Mouse (Mus musculus) liver, embryonic 13.5 days (tissue): Measurements from ENCODE around the gene Ptprf. TPM values are rescaled to one million over a fixed set of nuclear protein-coding genes. Genes with fewer than 3 reads are reported as not detected.

Experiments
- ATAC-seq: fragments of 200-750 bp; cut with Nextera tagmentation; 2 replicates; pipeline ENCODE4 v1.8.0; 2017; ENCODE audit warnings: low read depth, mild to moderate bottlenecking, moderate number of reproducible peaks, moderate library complexity
- DNase-seq: peaks from one replicate; pipeline ENCODE4 v3.0.0; 2022
- H3K27ac ChIP-seq: fragments of 300-500 bp; sonication (generic); 2 replicates; pipeline ENCODE4 v1.5.1; 2015; ENCODE audit warnings: moderate library complexity, mild to moderate bottlenecking, inconsistent platforms
- H3K27me3 ChIP-seq: fragments of 300-500 bp; sonication (generic); 2 replicates; pipeline ENCODE4 v1.6.1; 2015; ENCODE audit warnings: mild to moderate bottlenecking, inconsistent platforms
- H3K36me3 ChIP-seq: fragments of 300-500 bp; sonication (generic); 2 replicates; pipeline ENCODE4 v1.6.1; 2015; ENCODE audit warnings: mild to moderate bottlenecking, inconsistent platforms
- H3K4me1 ChIP-seq: fragments of 300-500 bp; sonication (generic); replicated peaks from 2 replicates; pipeline ENCODE4 v1.6.1; 2015; ENCODE audit warnings: inconsistent platforms
- H3K4me2 ChIP-seq: fragments of 300-500 bp; sonication (generic); 2 replicates; pipeline ENCODE4 v1.6.1; 2015; ENCODE audit warnings: inconsistent platforms, mild to moderate bottlenecking, moderate library complexity
- H3K4me3 ChIP-seq: fragments of 300-500 bp; sonication (generic); replicated peaks from 2 replicates; pipeline ENCODE4 v1.5.1; 2015; ENCODE audit warnings: mild to moderate bottlenecking, inconsistent platforms
- H3K9ac ChIP-seq: fragments of 300-500 bp; sonication (generic); 2 replicates; pipeline ENCODE4 v1.6.1; 2015; ENCODE audit warnings: mild to moderate bottlenecking, inconsistent platforms
- H3K9me3 ChIP-seq: fragments of 300-500 bp; sonication (generic); replicated peaks from 2 replicates; pipeline ENCODE4 v1.6.1; 2016; ENCODE audit warnings: inconsistent platforms
- WGBS: fragments of 180-500 bp; shearing (Covaris S2); methylation state at CpG from one replicate; pipeline ENCODE4 v1.1.7; 2015; ENCODE audit not compliant: insufficient replicate concordance; 5-methylcytosine and 5-hydroxymethylcytosine counted together
- polyA plus RNA-seq: library from polyadenylated mRNA; unstranded; fragments of >200 nt; fragmentation: Nextera tagmentation; extraction: Ambion mirVana; gene quantifications from 2 replicates; pipeline ENCODE4 v1.2.1, GENCODE M21; 2015

The Ptprf gene
- polyA plus RNA-seq, 1 experiment from 2014 or later = 7.9 TPM

- H3K9me3 ChIP-seq = no peaks in the 10 kb centered on the region
- WGBS = 71% methylated on average over 6 of the region's 6 CpGs
- peaks cover 24% of the 10 kb centered on the region; the same call in 1 of the 2 replicates for H3K36me3 ChIP-seq
These were observed 59.3 kb downstream of the Ptprf start for GRCm38 (mm10) chr4:118231861-118232260.

GRCm38 (mm10) chr4:118229035-118229770, 62.0 kb downstream of the Ptprf start:
- H3K9me3 ChIP-seq = no peaks in the 10 kb centered on the region
- ATAC-seq (no peak), DNase-seq (no peak)
- H3K4me3 ChIP-seq = no peak overlapping the region
- peaks cover 32% of the 10 kb centered on the region for H3K36me3 ChIP-seq
- H3K27me3 ChIP-seq = no peaks in the 10 kb centered on the region
- no peak overlapping the region for H3K27ac ChIP-seq
- H3K4me1 ChIP-seq = peaks cover 14% of the 10 kb centered on the region
- no peak overlapping the region for H3K9ac ChIP-seq
- no peak overlapping the region for H3K4me2 ChIP-seq
- 55% methylated on average over 6 of the region's 6 CpGs for WGBS

More at GRCm38 (mm10) chr4:118231861-118232260, 59.3 kb downstream of the Ptprf start:
- no peak overlapping the region for H3K27ac ChIP-seq
- no peak overlapping the region for H3K4me3 ChIP-seq
- H3K27me3 ChIP-seq = no peaks in the 10 kb centered on the region
- ATAC-seq = no peak
- DNase-seq = no peak
- H3K9ac ChIP-seq = no peak overlapping the region
- H3K4me2 ChIP-seq = no peak overlapping the region
- H3K4me1 ChIP-seq = peaks cover 23% of the 10 kb centered on the region

DNA sequence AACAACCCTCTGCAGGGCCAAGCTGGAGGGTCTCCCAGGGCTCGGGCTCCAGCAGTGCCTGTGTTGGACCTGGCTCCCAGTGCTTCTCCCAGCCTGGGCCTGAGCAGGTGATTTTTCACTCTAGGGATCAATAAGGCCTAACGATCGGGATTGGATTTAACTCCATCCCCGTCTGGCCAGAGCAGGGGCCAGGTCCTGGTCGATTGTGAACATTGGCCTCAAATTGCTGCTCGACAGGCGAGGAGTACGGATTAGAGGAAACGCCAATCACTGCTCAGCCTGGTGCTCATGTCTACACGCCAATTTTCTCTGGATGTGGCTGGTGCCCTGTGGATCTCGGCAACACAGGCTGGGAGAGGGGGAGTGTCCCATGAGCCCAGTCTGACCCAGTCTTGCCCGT, 63.8 kb downstream of the Ptprf start:
- no peak overlapping the region for H3K9ac ChIP-seq
- H3K9me3 ChIP-seq = no peaks in the 10 kb centered on the region
- no peak overlapping the region for H3K4me2 ChIP-seq
- ATAC-seq (peak; percentile 52), DNase-seq (no peak)
- no peaks in the 10 kb centered on the region for H3K27me3 ChIP-seq
- H3K36me3 ChIP-seq = peaks cover 44% of the 10 kb centered on the region
- WGBS = 62% methylated on average over 12 of the region's 12 CpGs
- peak overlapping the region; percentile 18; the same call in 1 of the 2 replicates for H3K27ac ChIP-seq
- no peaks in the 10 kb centered on the region for H3K4me1 ChIP-seq
- no peak overlapping the region for H3K4me3 ChIP-seq

- H3K36me3 ChIP-seq = peaks cover 42% of the 10 kb centered on the region
- 33% methylated on average over 7 of the region's 7 CpGs for WGBS
These were observed 69.9 kb downstream of the Ptprf start for GRCm38 (mm10) chr4:118221261-118221660.

GRCm38 (mm10) chr4:118220756-118221155, 70.4 kb downstream of the Ptprf start:
- 61% methylated on average over 9 of the region's 9 CpGs for WGBS
- H3K4me1 ChIP-seq = peaks cover 11% of the 10 kb centered on the region
- peaks cover 42% of the 10 kb centered on the region for H3K36me3 ChIP-seq

More at GRCm38 (mm10) chr4:118221261-118221660, 69.9 kb downstream of the Ptprf start:
- Histone ChIP-seq H3K27me3 (no peaks in the 10 kb centered on the region), H3K4me1 (peaks cover 11% of the 10 kb centered on the region), H3K27ac (no peak overlapping the region), H3K9me3 (no peaks in the 10 kb centered on the region), H3K9ac (no peak overlapping the region), H3K4me3 (no peak overlapping the region), H3K4me2 (no peak overlapping the region)
- DNase-seq (peak; percentile 38), ATAC-seq (peak; percentile 59; the same call in 1 of the 2 replicates)

DNA sequence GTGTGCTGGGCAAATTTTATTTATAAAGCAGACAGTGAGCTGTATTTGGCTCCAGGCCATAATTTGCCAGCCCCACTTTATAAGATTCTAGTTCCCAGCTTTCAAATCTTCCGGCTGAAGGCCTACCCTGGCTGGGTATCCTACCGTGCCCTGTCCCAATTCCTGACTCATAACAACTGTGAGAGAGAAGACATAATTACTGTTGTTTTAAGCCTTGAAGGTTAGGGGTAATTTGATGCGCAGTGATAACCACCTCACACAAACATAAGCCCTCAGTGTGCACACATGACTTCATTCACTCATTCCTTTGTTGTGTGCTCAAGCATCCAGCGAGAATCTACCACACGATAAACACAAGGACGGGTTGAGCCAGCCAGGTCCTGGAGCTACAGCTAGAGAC, 71.7 kb downstream of the Ptprf start:
- no peak overlapping the region for H3K27ac ChIP-seq
- H3K9ac ChIP-seq = no peak overlapping the region
- peaks cover 11% of the 10 kb centered on the region for H3K4me1 ChIP-seq
- no peak for ATAC-seq
- no peak for DNase-seq
- peaks cover 37% of the 10 kb centered on the region for H3K36me3 ChIP-seq
- H3K27me3 ChIP-seq = no peaks in the 10 kb centered on the region
- H3K4me2 ChIP-seq = no peak overlapping the region
- 81% methylated on average over 6 of the region's 6 CpGs for WGBS
- no peak overlapping the region for H3K4me3 ChIP-seq
- no peaks in the 10 kb centered on the region for H3K9me3 ChIP-seq

More at GRCm38 (mm10) chr4:118220756-118221155, 70.4 kb downstream of the Ptprf start:
- no peak overlapping the region for H3K9ac ChIP-seq
- no peaks in the 10 kb centered on the region for H3K27me3 ChIP-seq
- no peak overlapping the region for H3K27ac ChIP-seq
- no peak overlapping the region for H3K4me2 ChIP-seq
- H3K9me3 ChIP-seq = no peaks in the 10 kb centered on the region
- no peak overlapping the region for H3K4me3 ChIP-seq
- no peak for ATAC-seq
- no peak for DNase-seq

DNA sequence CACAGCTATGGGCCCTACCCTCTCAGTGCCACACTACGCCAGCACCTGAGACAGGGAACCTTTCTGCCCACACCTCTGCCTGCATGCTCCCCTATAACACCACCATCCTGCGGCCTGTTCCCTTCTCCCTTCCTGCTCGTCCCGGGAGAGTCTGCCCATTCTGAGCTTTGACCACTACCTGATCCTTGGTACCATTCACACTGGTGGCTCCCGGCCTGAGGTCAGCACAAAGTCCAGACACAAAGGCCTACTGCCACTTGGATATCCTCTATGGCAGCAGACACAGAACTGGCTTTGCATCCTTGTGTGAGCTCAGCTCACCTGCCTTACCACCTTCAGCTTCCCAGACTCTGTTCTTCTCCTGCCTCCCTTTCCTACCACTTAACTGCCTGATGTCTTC, 72.7 kb downstream of the Ptprf start:
- WGBS = 72% methylated on average over 5 of the region's 5 CpGs
- no peak overlapping the region for H3K27ac ChIP-seq
- H3K9ac ChIP-seq = no peak overlapping the region
- H3K27me3 ChIP-seq = no peaks in the 10 kb centered on the region
- H3K4me2 ChIP-seq = no peak overlapping the region
- peaks cover 29% of the 10 kb centered on the region for H3K36me3 ChIP-seq
- DNase-seq = no peak
- no peaks in the 10 kb centered on the region for H3K9me3 ChIP-seq
- H3K4me1 ChIP-seq = peaks cover 11% of the 10 kb centered on the region
- no peak overlapping the region for H3K4me3 ChIP-seq
- no peak for ATAC-seq

DNA sequence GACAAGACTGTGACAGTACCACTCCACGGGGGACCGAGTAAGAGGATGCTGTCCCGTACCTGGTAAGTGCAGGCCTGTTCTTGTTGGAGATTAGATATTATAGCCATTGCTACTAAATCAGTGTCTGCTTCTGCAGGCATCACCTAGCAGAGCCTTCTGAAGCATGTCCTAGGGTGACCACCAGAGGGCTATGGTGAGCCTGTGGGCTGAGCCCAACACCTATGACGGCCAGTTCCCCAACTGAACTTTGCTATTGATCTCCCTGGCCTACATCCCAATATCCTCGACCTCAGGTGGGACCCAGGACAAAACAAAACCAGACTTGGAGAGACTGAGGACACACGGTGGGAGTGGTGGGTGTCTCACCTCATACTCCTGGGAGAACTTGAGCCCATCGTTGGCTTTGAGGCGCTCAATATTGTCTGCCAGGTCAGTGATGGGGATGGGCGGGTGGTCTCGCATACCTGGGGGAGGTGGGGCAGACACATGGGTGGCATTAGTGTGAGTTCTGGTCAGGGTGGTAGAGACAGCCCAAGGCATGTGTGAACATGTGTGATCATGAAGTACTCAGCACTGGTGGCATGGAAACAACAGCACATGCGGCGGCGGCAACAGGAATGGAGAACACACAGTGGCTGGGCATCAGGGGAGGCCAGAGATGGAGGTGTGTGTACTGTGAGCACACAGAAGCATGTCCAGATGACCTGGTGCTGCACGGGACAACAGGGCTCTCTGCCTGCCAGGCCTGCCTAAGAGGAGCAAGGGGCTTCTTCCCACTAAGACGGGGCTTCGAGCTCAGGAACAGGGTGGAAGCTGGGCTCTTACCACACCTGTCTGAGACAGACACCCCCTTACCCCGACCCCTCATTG, 74.2 kb downstream of the Ptprf start:
- no peaks in the 10 kb centered on the region for H3K27me3 ChIP-seq
- no peak overlapping the region for H3K4me3 ChIP-seq
- peak; percentile 12 for DNase-seq
- no peaks in the 10 kb centered on the region for H3K9me3 ChIP-seq
- peaks cover 30% of the 10 kb centered on the region for H3K36me3 ChIP-seq
- WGBS = 63% methylated on average over 17 of the region's 17 CpGs
- no peak overlapping the region for H3K4me2 ChIP-seq
- no peak overlapping the region for H3K9ac ChIP-seq
- ATAC-seq = no peak
- peaks cover 11% of the 10 kb centered on the region for H3K4me1 ChIP-seq
- H3K27ac ChIP-seq = no peak overlapping the region

DNA sequence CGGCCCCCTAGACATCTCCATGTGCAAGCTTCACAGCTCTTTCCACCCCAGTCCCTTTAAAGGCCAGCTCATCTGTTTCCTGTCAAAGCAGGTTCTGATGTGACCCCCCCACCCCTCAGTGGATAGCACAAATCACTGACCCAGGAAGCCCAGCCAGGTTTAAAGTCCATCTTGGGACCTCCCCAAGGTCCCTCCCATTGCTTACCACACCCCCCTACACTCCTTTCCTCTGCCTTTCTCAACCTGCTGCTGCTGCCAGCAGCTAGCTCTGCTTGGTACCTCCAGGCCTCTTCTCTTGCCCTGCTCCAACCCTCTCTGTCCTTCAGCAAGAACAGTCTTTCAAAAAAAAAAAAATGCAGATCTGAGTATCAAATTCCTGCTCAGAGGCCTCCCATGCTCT, 76.3 kb downstream of the Ptprf start:
- Histone ChIP-seq H3K27ac (no peak overlapping the region), H3K4me2 (no peak overlapping the region), H3K4me3 (no peak overlapping the region), H3K9me3 (no peaks in the 10 kb centered on the region), H3K27me3 (no peaks in the 10 kb centered on the region), H3K9ac (no peak overlapping the region), H3K36me3 (peaks cover 37% of the 10 kb centered on the region), H3K4me1 (no peaks in the 10 kb centered on the region)
- 67% methylated on average over 1 of the region's 1 CpGs for WGBS
- DNase-seq = no peak
- ATAC-seq = no peak

DNA sequence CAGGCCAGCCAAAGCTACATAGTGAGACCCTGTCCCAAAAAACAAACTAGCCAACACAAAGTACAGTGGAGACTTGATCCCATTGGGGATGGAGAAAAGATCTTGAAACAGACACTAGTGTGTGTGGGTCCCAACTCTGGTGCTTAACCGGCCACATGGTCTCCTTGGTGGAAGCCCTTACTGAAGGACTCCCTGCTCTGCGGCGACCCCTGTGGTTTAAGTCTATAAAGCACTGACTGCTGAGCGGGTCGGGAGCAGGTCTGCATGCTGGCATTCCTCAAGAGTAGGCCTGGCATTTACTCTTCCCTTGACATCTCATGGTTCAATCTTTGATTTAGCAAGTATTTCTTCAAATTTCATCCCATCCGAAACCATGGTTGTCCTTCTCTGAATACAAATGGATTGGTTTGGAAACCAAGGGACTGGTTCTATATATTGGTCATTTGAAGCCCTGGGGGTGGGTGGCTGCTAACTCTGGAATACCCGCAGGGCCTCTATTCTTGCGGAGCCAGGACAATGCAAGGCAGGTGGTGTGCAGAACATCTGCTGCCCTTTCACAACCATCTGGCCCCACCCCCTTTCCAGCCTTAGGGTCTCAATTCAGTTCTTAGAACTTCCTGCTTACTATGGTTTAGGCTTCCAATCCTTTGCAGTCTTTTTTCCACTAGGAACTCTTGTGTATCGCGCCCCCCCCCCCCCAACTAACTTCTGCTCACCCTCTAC, 84.1 kb downstream of the Ptprf start:
- Histone ChIP-seq H3K36me3 (peaks cover 16% of the 10 kb centered on the region), H3K9ac (no peak overlapping the region), H3K4me1 (peaks cover 8% of the 10 kb centered on the region; the same call in 1 of the 2 replicates), H3K9me3 (no peaks in the 10 kb centered on the region), H3K4me2 (no peak overlapping the region), H3K27ac (no peak overlapping the region), H3K27me3 (no peaks in the 10 kb centered on the region), H3K4me3 (no peak overlapping the region)
- ATAC-seq (no peak), DNase-seq (no peak)
- 68% methylated on average over 10 of the region's 10 CpGs for WGBS

DNA sequence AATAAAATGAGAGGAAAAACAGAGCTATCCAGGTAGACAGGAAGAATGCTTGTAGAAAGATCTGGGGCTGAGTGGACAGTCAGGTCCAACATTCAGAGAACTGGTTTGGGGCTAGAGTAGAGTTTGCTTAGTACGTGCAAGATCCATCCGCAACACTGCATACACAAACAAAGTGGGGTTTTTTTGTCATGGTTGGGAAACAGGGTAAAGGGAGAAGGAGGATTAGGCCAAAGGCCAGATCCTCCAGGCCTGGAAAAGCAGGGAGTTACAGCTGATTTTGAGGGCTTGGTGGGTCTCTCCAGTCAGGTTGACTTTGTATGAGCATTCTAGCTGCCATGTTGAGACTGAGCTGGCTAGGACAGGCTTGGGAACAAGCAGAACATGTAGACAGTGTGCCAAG, 85.3 kb downstream of the Ptprf start:
- H3K4me2 ChIP-seq = no peak overlapping the region
- 78% methylated on average over 2 of the region's 2 CpGs for WGBS
- H3K4me1 ChIP-seq = peaks cover 8% of the 10 kb centered on the region; the same call in 1 of the 2 replicates
- peaks cover 5% of the 10 kb centered on the region for H3K36me3 ChIP-seq
- H3K27ac ChIP-seq = 0 out of 2 replicates have a peak overlapping the region, but pooled peaks have one; percentile 51
- no peak overlapping the region for H3K9ac ChIP-seq
- no peak overlapping the region for H3K4me3 ChIP-seq
- DNase-seq (no peak), ATAC-seq (peak; percentile 22; the same call in 1 of the 2 replicates)
- no peaks in the 10 kb centered on the region for H3K27me3 ChIP-seq
- H3K9me3 ChIP-seq = no peaks in the 10 kb centered on the region
